Mouse (Mus musculus) kidney, adult 2 months (tissue): ENCODE results near the gene Noto. TPM values are rescaled to one million over a fixed set of nuclear protein-coding genes. Genes with fewer than 3 reads are reported as not detected.

ENCODE experiments used
- DNase-seq: peaks from one replicate; pipeline ENCODE4 v3.0.0; 2021
- H3K27ac ChIP-seq: fragments of 200-500 bp; 2 replicates; pipeline ENCODE4 v1.5.1; 2012; ENCODE audit warnings: low read depth, low read length, control low read depth, inconsistent platforms; ENCODE audit not compliant: insufficient read depth
- H3K27me3 ChIP-seq: fragments of 200-500 bp; replicated peaks from 2 replicates; pipeline ENCODE4 v1.6.1; 2012; ENCODE audit warnings: mild to moderate bottlenecking, moderate library complexity, low read length, inconsistent platforms; ENCODE audit not compliant: control insufficient read depth, insufficient read depth
- H3K36me3 ChIP-seq: fragments of 200-500 bp; 2 replicates; pipeline ENCODE4 v1.6.1; 2012; ENCODE audit warnings: mild to moderate bottlenecking, moderate library complexity, low read length, inconsistent platforms; ENCODE audit not compliant: control insufficient read depth, insufficient read depth
- H3K4me1 ChIP-seq: fragments of 200-500 bp; 2 replicates; pipeline ENCODE4 v1.6.1; 2011; ENCODE audit warnings: low read length; ENCODE audit not compliant: control insufficient read depth, insufficient read depth
- H3K4me3 ChIP-seq: fragments of 200-500 bp; 2 replicates; pipeline ENCODE4 v1.5.1; 2011; ENCODE audit warnings: mild to moderate bottlenecking, low read depth, low read length, control low read depth; ENCODE audit not compliant: insufficient read depth
- CTCF ChIP-seq: fragments of 200-500 bp; conservative IDR thresholded peaks from 2 replicates; pipeline ENCODE4 v1.5.1; 2011; ENCODE audit warnings: low read depth, mild to moderate bottlenecking, control low read depth, low read length, moderate library complexity, mixed read lengths; ENCODE audit not compliant: insufficient read depth, insufficient read length
- POLR2A ChIP-seq: fragments of 200-500 bp; IDR thresholded peaks from one replicate; pipeline ENCODE4 v1.6.1; 2011; ENCODE audit warnings: low read depth, low read length, control low read depth
- WGBS: fragments of 180-500 bp; shearing (Covaris S2); methylation state at CpG from one replicate; pipeline ENCODE4 v1.1.7; 2018; 5-methylcytosine and 5-hydroxymethylcytosine counted together
- polyA plus RNA-seq: library from polyadenylated mRNA; depleted of rRNA; stranded (reverse); fragments of >200 nt; gene quantifications from 2 replicates; pipeline ENCODE4 v1.2.3, GENCODE M21; 2012

The Noto gene
- polyA plus RNA-seq, 1 experiment, result not detected

DNA sequence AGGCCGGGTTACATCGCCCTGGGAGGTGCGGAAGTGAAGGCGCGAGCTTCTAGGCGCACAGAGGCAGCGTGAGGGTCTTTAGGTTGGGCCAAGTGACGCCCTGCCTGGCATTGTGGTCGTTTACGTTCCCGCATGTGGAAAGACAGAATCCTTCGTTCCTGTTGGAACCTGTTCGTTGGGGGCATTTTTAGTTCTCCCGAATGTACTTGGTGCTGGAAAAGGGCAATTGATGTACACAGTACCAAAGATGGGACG is 28.7 kb downstream of the Noto start:
- H3K36me3 ChIP-seq, result no peaks in the 10 kb centered on the region
- H3K4me1 ChIP-seq, result peaks cover 7% of the 10 kb centered on the region
- no peaks in the 10 kb centered on the region for H3K27me3 ChIP-seq
- peak overlapping the region; percentile 63 for H3K27ac ChIP-seq
- peak overlapping the region; percentile 92 for H3K4me3 ChIP-seq
- WGBS, result under 1% methylated on average over 15 of the region's 15 CpGs
- TF ChIP-seq CTCF, result no peak
- TF ChIP-seq POLR2A, result no peak
- no peak for DNase-seq

GRCm38 (mm10) chr6:85452816-85453215 is 29.1 kb downstream of the Noto start:
- Histone ChIP-seq H3K36me3 (no peaks in the 10 kb centered on the region), H3K4me1 (peaks cover 10% of the 10 kb centered on the region), H3K27me3 (no peaks in the 10 kb centered on the region), H3K4me3 (peak overlapping the region; percentile 92), H3K27ac (no peak overlapping the region)
- TF ChIP-seq POLR2A (no peak), CTCF (no peak)
- 3% methylated on average over 7 of the region's 7 CpGs for WGBS
- no peak for DNase-seq

GRCm38 (mm10) chr6:85459621-85460020 is 35.9 kb downstream of the Noto start:
- WGBS, result 85% methylated on average over 2 of the region's 2 CpGs
- no peak overlapping the region for H3K27ac ChIP-seq
- no peaks in the 10 kb centered on the region for H3K27me3 ChIP-seq
- no peak for DNase-seq
- TF ChIP-seq CTCF (no peak), POLR2A (no peak)
- no peak overlapping the region for H3K4me3 ChIP-seq
- H3K36me3 ChIP-seq, result peaks cover 9% of the 10 kb centered on the region
- peaks cover 7% of the 10 kb centered on the region for H3K4me1 ChIP-seq

- Histone ChIP-seq H3K27me3 (no peaks in the 10 kb centered on the region), H3K4me1 (no peaks in the 10 kb centered on the region), H3K4me3 (no peak overlapping the region), H3K36me3 (peaks cover 17% of the 10 kb centered on the region), H3K27ac (no peak overlapping the region)
- TF ChIP-seq CTCF (no peak), POLR2A (no peak)
- no peak for DNase-seq
These were observed 41.7 kb downstream of the Noto start for GRCm38 (mm10) chr6:85465381-85465780.

GRCm38 (mm10) chr6:85469660-85470430 is 46.2 kb downstream of the Noto start:
- Histone ChIP-seq H3K27me3 (no peaks in the 10 kb centered on the region), H3K36me3 (peaks cover 6% of the 10 kb centered on the region), H3K4me3 (no peak overlapping the region), H3K27ac (no peak overlapping the region), H3K4me1 (no peaks in the 10 kb centered on the region)
- WGBS, result 73% methylated on average over 5 of the region's 5 CpGs
- no peak for TF ChIP-seq POLR2A
- TF ChIP-seq CTCF, result no peak
- no peak for DNase-seq

- no peak overlapping the region for H3K27ac ChIP-seq
- no peaks in the 10 kb centered on the region for H3K27me3 ChIP-seq
- 61% methylated on average over 8 of the region's 8 CpGs for WGBS
These were observed 48.3 kb downstream of the Noto start for GRCm38 (mm10) chr6:85471962-85472361.

GRCm38 (mm10) chr6:85472542-85472941 is 48.9 kb downstream of the Noto start:
- WGBS, result 70% methylated on average over 5 of the region's 5 CpGs
- Histone ChIP-seq H3K4me1 (no peaks in the 10 kb centered on the region), H3K27me3 (no peaks in the 10 kb centered on the region), H3K27ac (no peak overlapping the region), H3K4me3 (no peak overlapping the region), H3K36me3 (no peaks in the 10 kb centered on the region)
- no peak for TF ChIP-seq CTCF
- TF ChIP-seq POLR2A, result no peak
- DNase-seq, result no peak

More at GRCm38 (mm10) chr6:85471962-85472361, 48.3 kb downstream of the Noto start:
- H3K4me1 ChIP-seq, result no peaks in the 10 kb centered on the region
- no peak overlapping the region for H3K4me3 ChIP-seq
- no peak for DNase-seq
- TF ChIP-seq CTCF, result no peak
- TF ChIP-seq POLR2A, result no peak
- H3K36me3 ChIP-seq, result no peaks in the 10 kb centered on the region; the same call in 1 of the 2 replicates

GRCm38 (mm10) chr6:85475581-85475980 is 51.9 kb downstream of the Noto start:
- Histone ChIP-seq H3K27ac (no peak overlapping the region), H3K4me3 (no peak overlapping the region), H3K36me3 (no peaks in the 10 kb centered on the region), H3K27me3 (no peaks in the 10 kb centered on the region), H3K4me1 (no peaks in the 10 kb centered on the region)
- DNase-seq, result no peak
- 93% methylated on average over 3 of the region's 3 CpGs for WGBS
- TF ChIP-seq CTCF (no peak), POLR2A (no peak)
